Mouse (Mus musculus) adrenal gland, postnatal 36 days (tissue): ENCODE data around the gene Pygb. TPM values are rescaled to one million over a fixed set of nuclear protein-coding genes. Genes with fewer than 3 reads are reported as not detected.
A peak's percentile ranks its signal among the peaks of the same experiment; 100 is the strongest.

Experiments
- DNase-seq, 2 experiments: peaks; one replicate each; pipeline ENCODE4 v3.0.0; 2021; ENCODE audit warnings: mixed read lengths in 1 of 2
- total RNA-seq, 2 experiments: library from RNA; stranded (reverse); gene quantifications; 2 replicates each; pipeline ENCODE4 v1.2.3; 2021

The Pygb gene
- total RNA-seq, 2 experiments from 2014 or later: 41.5 to 42.6 TPM

- DNase-seq: peak; percentile 54 to 59
These were observed 53.3 kb downstream of the Pygb start for GRCm38 (mm10) chr2:150839686-150840471.

GRCm38 (mm10) chr2:150841109-150841508, 54.6 kb downstream of the Pygb start:
- no peak for DNase-seq

GRCm38 (mm10) chr2:150842049-150842461, 55.5 kb downstream of the Pygb start:
- DNase-seq: no peak

GRCm38 (mm10) chr2:150844798-150845197, 58.3 kb downstream of the Pygb start:
- peak in 1 of 2 experiments; percentile 30 for DNase-seq

GRCm38 (mm10) chr2:150847436-150847995, 61.0 kb downstream of the Pygb start:
- no peak for DNase-seq

- DNase-seq: no peak
These were observed 64.7 kb downstream of the Pygb start for GRCm38 (mm10) chr2:150851251-150851650.

GRCm38 (mm10) chr2:150855186-150855585, 68.7 kb downstream of the Pygb start:
- DNase-seq: no peak

- DNase-seq: no peak
These were observed 72.4 kb downstream of the Pygb start for GRCm38 (mm10) chr2:150858724-150859487.

GRCm38 (mm10) chr2:150859709-150860470, 73.4 kb downstream of the Pygb start:
- no peak for DNase-seq

GRCm38 (mm10) chr2:150861128-150861527, 74.6 kb downstream of the Pygb start:
- DNase-seq: no peak

- DNase-seq: no peak
These were observed 80.5 kb downstream of the Pygb start for GRCm38 (mm10) chr2:150867021-150867420.

- DNase-seq: no peak
These were observed 82.9 kb downstream of the Pygb start for GRCm38 (mm10) chr2:150869446-150869845.

GRCm38 (mm10) chr2:150874508-150874907, 88.0 kb downstream of the Pygb start:
- DNase-seq: no peak

- DNase-seq: no peak
These were observed 88.7 kb downstream of the Pygb start for GRCm38 (mm10) chr2:150875226-150875625.

- no peak for DNase-seq
These were observed 91.0 kb downstream of the Pygb start for GRCm38 (mm10) chr2:150877561-150877960.

Other genes with a start within 250 kb of the Pygb start
- gene Cst7, start 216.3 kb upstream of the Pygb start, total RNA-seq: not detected
- 100 to 1,000 TPM; 117 to 146 TPM for gene Apmap, start 178.2 kb upstream of the Pygb start, total RNA-seq
- gene Acss1, start 118.2 kb upstream of the Pygb start, total RNA-seq: 10 to 100 TPM; 23.2 to 29.1 TPM
- gene Vsx1, start 97.4 kb upstream of the Pygb start, total RNA-seq: not detected
- gene Entpd6, start 37.7 kb upstream of the Pygb start, total RNA-seq: 10 to 100 TPM in 1 of 2 experiments, 1 to 10 TPM in 1; 7.2 to 11.4 TPM
- 10 to 100 TPM; 67.0 to 72.7 TPM for gene Abhd12, start 118.0 kb downstream of the Pygb start, total RNA-seq
- gene Gins1, start 118.7 kb downstream of the Pygb start, total RNA-seq: 1 to 10 TPM; 3.5 to 3.9 TPM